Mouse (Mus musculus): Measurements from ENCODE around the gene Tmed3. TPM values are rescaled to one million over a fixed set of nuclear protein-coding genes. Genes with fewer than 3 reads are reported as not detected.

The Tmed3 gene
- 43.3 and 45.6 TPM in 2 replicates for polyA plus RNA-seq (2016; fragmentation: Nextera tagmentation; extraction: Ambion mirVana)

GRCm38 (mm10) chr9:89704265-89705196, at the start of gene Tmed3:
Gene Tmed3 (minus strand): TSS chr9:89705068.
- WGBS = 2% methylated on average over 52 of the region's 52 CpGs
- DNase-seq (ENCODE audit: low spot score) = peak; percentile 94
- H3K36me3 ChIP-seq (replicated peaks) = peaks cover 21% of the 10 kb centered on the region

GRCm38 (mm10) chr9:89740041-89740440, 35.2 kb upstream of the Tmed3 start:
- Histone ChIP-seq H3K4me1 (peaks cover 4% of the 10 kb centered on the region), H3K4me3 (no peak overlapping the region), H3K27me3 (replicated peaks; ENCODE audit: low read depth, poor library complexity, severe bottlenecking) (peaks cover 20% of the 10 kb centered on the region), H3K27ac (replicated peaks) (no peak overlapping the region), H3K9me3 (no peaks in the 10 kb centered on the region), H3K36me3 (replicated peaks) (no peaks in the 10 kb centered on the region)
- no peak for DNase-seq (ENCODE audit: low spot score)

More at GRCm38 (mm10) chr9:89704265-89705196, at the start of gene Tmed3:
- Histone ChIP-seq H3K4me3 (peak within 1 kb of the TSS; percentile 72), H3K4me1 (peaks cover 10% of the 10 kb centered on the region), H3K27ac (replicated peaks) (peak within 1 kb of the TSS; percentile 93), H3K9me3 (no peaks in the 10 kb centered on the region), H3K27me3 (replicated peaks; ENCODE audit: low read depth, poor library complexity, severe bottlenecking) (no peaks in the 10 kb centered on the region)

GRCm38 (mm10) chr9:89738295-89738694, 33.4 kb upstream of the Tmed3 start, which contains the start of gene Ankrd34c:
Gene Ankrd34c (minus strand): TSS chr9:89738475.
- Histone ChIP-seq H3K4me3 (no peak within 1 kb of the TSS), H3K4me1 (peaks cover 4% of the 10 kb centered on the region), H3K27me3 (replicated peaks; ENCODE audit: low read depth, poor library complexity, severe bottlenecking) (peaks cover 20% of the 10 kb centered on the region), H3K27ac (replicated peaks) (no peak within 1 kb of the TSS), H3K36me3 (replicated peaks) (no peaks in the 10 kb centered on the region), H3K9me3 (no peaks in the 10 kb centered on the region)
- no peak for DNase-seq (ENCODE audit: low spot score)
- WGBS = 4% methylated on average over 8 of the region's 8 CpGs

GRCm38 (mm10) chr9:89737888-89738287, 33.0 kb upstream of the Tmed3 start:
- Histone ChIP-seq H3K4me1 (peaks cover 4% of the 10 kb centered on the region), H3K9me3 (no peaks in the 10 kb centered on the region), H3K27me3 (replicated peaks; ENCODE audit: low read depth, poor library complexity, severe bottlenecking) (peaks cover 20% of the 10 kb centered on the region), H3K4me3 (no peak overlapping the region), H3K27ac (replicated peaks) (no peak overlapping the region), H3K36me3 (replicated peaks) (no peaks in the 10 kb centered on the region)
- DNase-seq (ENCODE audit: low spot score) = no peak
- 9% methylated on average over 6 of the region's 6 CpGs for WGBS

GRCm38 (mm10) chr9:89736932-89737705, 32.3 kb upstream of the Tmed3 start:
- peaks cover 20% of the 10 kb centered on the region for H3K27me3 ChIP-seq (replicated peaks; ENCODE audit: low read depth, poor library complexity, severe bottlenecking)
- no peak overlapping the region for H3K4me3 ChIP-seq
- WGBS = 5% methylated on average over 20 of the region's 20 CpGs

GRCm38 (mm10) chr9:89706906-89707305, 2.0 kb upstream of the Tmed3 start:
- WGBS = 32% methylated on average over 4 of the region's 4 CpGs
- H3K27me3 ChIP-seq (replicated peaks; ENCODE audit: low read depth, poor library complexity, severe bottlenecking) = no peaks in the 10 kb centered on the region
- no peaks in the 10 kb centered on the region for H3K9me3 ChIP-seq
- H3K36me3 ChIP-seq (replicated peaks) = no peaks in the 10 kb centered on the region; the same call in 1 of the 2 replicates
- no peak overlapping the region for H3K4me3 ChIP-seq
- peak; percentile 14 for DNase-seq (ENCODE audit: low spot score)
- no peak overlapping the region for H3K27ac ChIP-seq (replicated peaks)
- peaks cover 10% of the 10 kb centered on the region for H3K4me1 ChIP-seq

More at GRCm38 (mm10) chr9:89736932-89737705, 32.3 kb upstream of the Tmed3 start:
- peak; percentile 77 for DNase-seq (ENCODE audit: low spot score)
- Histone ChIP-seq H3K36me3 (replicated peaks) (no peaks in the 10 kb centered on the region), H3K9me3 (no peaks in the 10 kb centered on the region), H3K4me1 (peaks cover 4% of the 10 kb centered on the region), H3K27ac (replicated peaks) (no peak overlapping the region)

GRCm38 (mm10) chr9:89705197-89705533, 297 bp upstream of the Tmed3 start:
- Histone ChIP-seq H3K4me3 (peak overlapping the region; percentile 72), H3K4me1 (peaks cover 10% of the 10 kb centered on the region), H3K27ac (replicated peaks) (peak overlapping the region; percentile 93), H3K36me3 (replicated peaks) (peaks cover 15% of the 10 kb centered on the region), H3K27me3 (replicated peaks; ENCODE audit: low read depth, poor library complexity, severe bottlenecking) (no peaks in the 10 kb centered on the region), H3K9me3 (no peaks in the 10 kb centered on the region)
- 6% methylated on average over 10 of the region's 10 CpGs for WGBS
- no peak for DNase-seq (ENCODE audit: low spot score)

- H3K4me3 ChIP-seq = no peak overlapping the region
- WGBS = 87% methylated on average over 2 of the region's 2 CpGs
These were observed 3.9 kb downstream of the Tmed3 start for GRCm38 (mm10) chr9:89700910-89701457.

GRCm38 (mm10) chr9:89695143-89695542, 9.7 kb downstream of the Tmed3 start:
- 87% methylated on average over 1 of the region's 1 CpGs for WGBS
- Histone ChIP-seq H3K9me3 (no peaks in the 10 kb centered on the region), H3K36me3 (replicated peaks) (peaks cover 21% of the 10 kb centered on the region), H3K27me3 (replicated peaks; ENCODE audit: low read depth, poor library complexity, severe bottlenecking) (no peaks in the 10 kb centered on the region), H3K27ac (replicated peaks) (no peak overlapping the region), H3K4me3 (no peak overlapping the region), H3K4me1 (no peaks in the 10 kb centered on the region)
- no peak for DNase-seq (ENCODE audit: low spot score)

More at GRCm38 (mm10) chr9:89700910-89701457, 3.9 kb downstream of the Tmed3 start:
- H3K27me3 ChIP-seq (replicated peaks; ENCODE audit: low read depth, poor library complexity, severe bottlenecking) = no peaks in the 10 kb centered on the region
- peaks cover 36% of the 10 kb centered on the region for H3K36me3 ChIP-seq (replicated peaks)
- no peaks in the 10 kb centered on the region for H3K9me3 ChIP-seq
- DNase-seq (ENCODE audit: low spot score) = no peak
- no peak overlapping the region for H3K27ac ChIP-seq (replicated peaks)
- peaks cover 10% of the 10 kb centered on the region for H3K4me1 ChIP-seq

GRCm38 (mm10) chr9:89693670-89694069, 11.2 kb downstream of the Tmed3 start:
- H3K27me3 ChIP-seq (replicated peaks; ENCODE audit: low read depth, poor library complexity, severe bottlenecking) = no peaks in the 10 kb centered on the region
- H3K9me3 ChIP-seq = no peaks in the 10 kb centered on the region
- H3K4me1 ChIP-seq = no peaks in the 10 kb centered on the region
- H3K27ac ChIP-seq (replicated peaks) = no peak overlapping the region
- no peak for DNase-seq (ENCODE audit: low spot score)
- no peak overlapping the region for H3K4me3 ChIP-seq
- 87% methylated on average over 2 of the region's 2 CpGs for WGBS
- H3K36me3 ChIP-seq (replicated peaks) = peaks cover 6% of the 10 kb centered on the region

- 63% methylated on average over 1 of the region's 1 CpGs for WGBS
- Histone ChIP-seq H3K27ac (replicated peaks) (no peak overlapping the region), H3K27me3 (replicated peaks; ENCODE audit: low read depth, poor library complexity, severe bottlenecking) (no peaks in the 10 kb centered on the region), H3K9me3 (no peaks in the 10 kb centered on the region), H3K4me3 (no peak overlapping the region), H3K4me1 (no peaks in the 10 kb centered on the region), H3K36me3 (replicated peaks) (no peaks in the 10 kb centered on the region)
- DNase-seq (ENCODE audit: low spot score) = no peak
These were observed 15.7 kb downstream of the Tmed3 start for GRCm38 (mm10) chr9:89689179-89689578.

- H3K27me3 ChIP-seq (replicated peaks; ENCODE audit: low read depth, poor library complexity, severe bottlenecking) = no peaks in the 10 kb centered on the region
- DNase-seq (ENCODE audit: low spot score) = peak; percentile 23
- WGBS = 63% methylated on average over 10 of the region's 10 CpGs
These were observed 17.2 kb downstream of the Tmed3 start for GRCm38 (mm10) chr9:89687503-89688226.

More at GRCm38 (mm10) chr9:89687503-89688226, 17.2 kb downstream of the Tmed3 start:
- no peaks in the 10 kb centered on the region for H3K36me3 ChIP-seq (replicated peaks)
- no peak overlapping the region for H3K4me3 ChIP-seq
- no peaks in the 10 kb centered on the region for H3K4me1 ChIP-seq
- no peak overlapping the region for H3K27ac ChIP-seq (replicated peaks)
- H3K9me3 ChIP-seq = no peaks in the 10 kb centered on the region

Data from embryonic facial prominence, embryonic 10.5 days (tissue).